Mouse (Mus musculus): Measurements from ENCODE around the gene Anxa5. TPM values are rescaled to one million over a fixed set of nuclear protein-coding genes. Genes with fewer than 3 reads are reported as not detected.

Gene Anxa5
- 329 and 344 TPM in 2 replicates for polyA plus RNA-seq (2015; fragmentation: Nextera tagmentation; extraction: Ambion mirVana)

GRCm38 (mm10) chr3:36475532-36476087 is at the start of gene Anxa5, which contains the start of gene 1810062G17Rik:
Gene Anxa5 (minus strand): TSS chr3:36475894.
Gene 1810062G17Rik (plus strand): TSS chr3:36475937.
- DNase-seq (ENCODE audit: low spot score) = peak; percentile 95

DNA sequence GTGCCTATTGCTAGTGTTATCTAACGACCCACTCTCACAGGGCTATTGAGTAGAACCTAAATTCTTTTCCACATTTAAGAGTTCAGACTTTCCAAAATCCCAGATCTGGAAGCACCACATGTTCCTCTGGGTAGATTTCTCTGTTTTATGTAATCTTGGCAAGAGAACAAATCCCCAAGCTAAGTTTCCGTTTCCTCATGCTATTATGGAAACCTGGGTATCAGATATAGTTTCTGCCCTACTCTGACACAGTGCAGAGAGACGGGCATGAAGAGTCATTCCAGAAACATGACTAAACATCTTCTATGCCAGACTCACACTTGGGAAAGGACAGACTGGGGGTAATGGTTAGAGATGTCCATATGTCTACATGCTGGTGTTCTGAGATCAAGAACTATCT is 48.8 kb upstream of the Anxa5 start:
- no peak for DNase-seq (ENCODE audit: low spot score)

DNA sequence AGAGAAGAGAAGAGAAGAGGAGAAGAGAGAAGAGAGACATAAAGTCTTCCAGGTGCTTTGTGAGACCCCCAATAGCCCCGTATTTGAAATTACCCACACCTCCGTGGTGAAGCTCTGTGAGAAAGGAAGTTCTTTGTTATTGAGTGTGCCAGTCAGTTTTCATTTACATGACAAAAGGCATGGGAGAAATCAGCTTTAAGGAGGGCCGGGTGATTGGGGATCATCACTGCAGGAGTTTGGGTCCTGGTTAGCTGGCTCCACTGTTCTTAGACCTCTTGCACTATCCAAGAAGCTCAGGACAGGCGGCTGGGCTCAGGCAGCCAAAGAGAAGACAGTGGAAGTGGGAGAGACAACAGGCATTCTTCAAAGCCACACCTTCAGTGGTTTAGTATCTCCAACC is 46.4 kb upstream of the Anxa5 start:
- no peak for DNase-seq (ENCODE audit: low spot score)

DNA sequence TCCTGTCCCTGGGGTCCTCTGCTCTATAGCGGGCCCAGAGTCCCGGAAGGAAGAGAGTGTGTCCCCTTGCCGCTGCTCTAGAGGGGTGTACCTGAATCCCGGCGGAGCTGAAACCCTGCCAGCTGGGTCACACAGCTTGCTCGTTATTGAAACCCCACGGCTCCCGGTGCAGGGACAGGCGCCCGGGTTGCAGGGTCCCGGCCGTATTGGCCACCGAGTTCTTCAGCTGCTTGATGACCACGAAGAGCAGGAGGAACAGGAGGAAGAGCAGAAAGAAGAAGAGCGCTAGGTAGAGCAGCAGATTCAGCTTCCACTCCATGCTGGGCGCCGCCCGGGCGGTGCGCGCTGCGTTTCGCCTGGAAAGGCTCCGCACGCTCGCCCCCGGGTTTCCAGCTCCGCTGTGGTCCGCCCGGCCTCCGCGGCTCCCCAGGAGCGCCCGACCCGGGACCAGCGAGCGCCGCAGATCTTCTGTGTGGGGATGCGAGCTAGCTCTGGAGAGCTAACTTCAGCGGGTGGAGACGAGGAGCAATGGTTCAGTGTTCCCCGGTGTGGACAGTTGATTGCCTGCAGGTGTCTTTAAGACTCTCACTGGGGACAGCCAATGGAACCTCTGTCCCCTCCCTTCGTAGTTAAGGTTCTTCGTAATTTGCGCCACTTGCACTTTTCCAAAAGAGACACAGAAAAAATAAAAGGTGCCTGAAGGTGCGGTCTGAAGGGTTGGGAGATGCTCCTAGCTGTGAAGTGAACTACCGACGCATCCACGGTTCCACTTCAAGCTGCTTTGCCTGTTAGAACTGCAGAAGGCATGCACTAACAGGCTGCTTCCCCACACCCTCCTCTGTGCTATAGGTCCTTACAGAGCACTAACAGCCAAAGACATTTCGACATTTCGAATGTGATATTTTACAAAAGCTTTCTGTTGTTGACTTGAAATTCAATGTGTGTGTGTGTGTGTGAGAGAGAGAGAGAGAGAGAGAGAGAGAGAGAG is 45.7 kb upstream of the Anxa5 start, which contains the start of gene Gm11549:
Gene Gm11549 (minus strand): TSS at position 741 of the 988 bp plus-strand sequence.
- DNase-seq (ENCODE audit: low spot score) = no peak

GRCm38 (mm10) chr3:36516196-36516595 is 40.5 kb upstream of the Anxa5 start:
- no peak for DNase-seq (ENCODE audit: low spot score)

GRCm38 (mm10) chr3:36511491-36511890 is 35.8 kb upstream of the Anxa5 start:
- no peak for DNase-seq (ENCODE audit: low spot score)

- DNase-seq (ENCODE audit: low spot score) = no peak
Measured at GRCm38 (mm10) chr3:36505809-36506735, 30.4 kb upstream of the Anxa5 start.

GRCm38 (mm10) chr3:36505306-36505705 is 29.6 kb upstream of the Anxa5 start:
- no peak for DNase-seq (ENCODE audit: low spot score)

DNA sequence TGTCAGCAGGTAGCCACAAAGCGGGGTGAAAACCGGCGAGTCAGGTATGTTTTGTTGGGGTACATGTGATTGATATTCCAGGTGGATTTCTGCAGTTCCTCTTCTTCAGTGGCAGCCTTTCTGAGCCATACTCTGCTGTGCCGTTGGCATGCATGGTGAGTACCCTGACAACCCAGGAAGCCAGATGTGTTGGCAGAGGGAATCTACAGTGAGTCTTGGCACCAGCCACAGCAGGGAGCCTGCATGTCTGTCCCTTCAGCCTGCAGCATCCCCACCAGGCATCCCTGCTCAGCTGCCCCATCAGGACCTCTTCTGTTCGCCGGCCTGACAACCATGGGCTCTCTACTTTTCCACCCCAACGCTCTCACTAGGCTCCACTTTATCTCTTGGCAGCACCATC is 25.9 kb upstream of the Anxa5 start:
- no peak for DNase-seq (ENCODE audit: low spot score)

- no peak for DNase-seq (ENCODE audit: low spot score)
Measured at GRCm38 (mm10) chr3:36500976-36501375, 25.3 kb upstream of the Anxa5 start.

DNA sequence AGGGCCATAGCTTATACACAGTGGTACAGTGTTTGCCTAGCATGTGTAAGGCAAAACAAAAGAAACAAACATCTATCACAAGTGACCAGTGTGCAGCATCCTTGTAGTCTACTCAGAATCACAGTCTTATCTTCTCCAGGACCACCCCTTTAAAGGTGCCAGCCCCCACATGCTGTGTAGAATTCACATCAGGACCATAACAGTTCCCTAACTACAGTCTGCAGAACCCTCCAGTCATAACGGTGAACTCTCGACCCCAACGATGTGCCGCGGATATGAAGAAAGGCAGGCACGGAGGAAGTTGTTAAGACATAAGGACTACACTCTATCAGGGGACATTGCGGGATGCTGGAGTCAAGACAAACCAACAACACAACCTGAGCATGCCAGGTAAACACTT is 23.7 kb upstream of the Anxa5 start:
- DNase-seq (ENCODE audit: low spot score) = no peak

- DNase-seq (ENCODE audit: low spot score) = no peak
Measured at GRCm38 (mm10) chr3:36498224-36498623, 22.5 kb upstream of the Anxa5 start.

GRCm38 (mm10) chr3:36496746-36497145 is 21.1 kb upstream of the Anxa5 start:
- DNase-seq (ENCODE audit: low spot score) = peak; percentile 73

DNA sequence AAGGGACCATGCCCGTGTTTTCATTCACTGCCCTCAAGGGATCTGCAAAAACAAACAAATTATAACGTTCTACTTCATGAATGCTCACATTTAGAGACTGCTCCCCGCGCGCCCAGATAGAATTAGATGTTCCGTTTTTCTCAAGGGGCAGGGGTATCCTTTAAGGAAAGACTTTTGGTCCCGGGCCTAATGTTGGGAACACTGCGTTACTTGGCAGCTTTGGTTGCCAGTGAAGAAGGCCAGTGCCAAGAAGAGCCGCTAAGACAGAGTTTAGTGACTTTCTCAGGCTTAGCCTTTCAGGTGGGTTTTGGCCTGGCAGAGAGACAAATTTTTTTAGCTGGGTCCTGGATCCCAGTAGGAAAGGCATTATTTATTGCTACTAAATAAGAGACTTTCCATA is 20.6 kb upstream of the Anxa5 start:
- DNase-seq (ENCODE audit: low spot score) = no peak

GRCm38 (mm10) chr3:36495436-36495835 is 19.7 kb upstream of the Anxa5 start:
- peak; percentile 78 for DNase-seq (ENCODE audit: low spot score)

DNA sequence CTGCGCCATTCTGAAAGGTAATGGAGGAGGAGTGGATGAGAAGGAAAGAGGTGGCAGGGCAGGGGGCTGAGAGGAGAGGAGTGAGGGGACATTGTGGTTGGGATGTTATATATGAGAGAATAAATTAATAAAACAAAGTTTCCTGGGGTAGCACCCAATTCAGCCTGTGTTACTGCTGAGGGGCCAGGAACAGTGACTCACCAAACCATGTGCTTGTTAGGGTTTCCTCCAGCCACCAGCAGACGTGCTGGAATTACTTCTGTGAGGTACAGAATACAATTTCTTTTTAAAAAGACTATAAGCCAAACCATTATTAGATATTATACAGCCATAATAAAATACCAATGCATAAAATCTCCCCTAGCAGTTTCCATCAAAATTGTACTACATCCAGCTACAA is 18.9 kb upstream of the Anxa5 start:
- DNase-seq (ENCODE audit: low spot score) = no peak

GRCm38 (mm10) chr3:36493641-36494283 is 18.1 kb upstream of the Anxa5 start:
- no peak for DNase-seq (ENCODE audit: low spot score)

- DNase-seq (ENCODE audit: low spot score) = no peak
Measured at GRCm38 (mm10) chr3:36492716-36493391, 17.2 kb upstream of the Anxa5 start.

- DNase-seq (ENCODE audit: low spot score) = no peak
Measured at GRCm38 (mm10) chr3:36491535-36491934, 15.8 kb upstream of the Anxa5 start.

GRCm38 (mm10) chr3:36489590-36489910 is 13.9 kb upstream of the Anxa5 start:
- no peak for DNase-seq (ENCODE audit: low spot score)

All from thymus, postnatal 0 days (tissue).